Mouse (Mus musculus) megakaryocyte-erythroid progenitor cell, adult 5 weeks (primary cell): ENCODE measurements around the gene Slc6a5. TPM values are rescaled to one million over a fixed set of nuclear protein-coding genes. Genes with fewer than 3 reads are reported as not detected.

Experiments used
- polyA plus RNA-seq: library from polyadenylated mRNA; stranded (reverse); fragments of >175 nt; gene quantifications from 2 replicates; pipeline ENCODE4 v1.2.3, GENCODE M21; 2012

The Slc6a5 gene
- polyA plus RNA-seq = not detected in 2 replicates

DNA sequence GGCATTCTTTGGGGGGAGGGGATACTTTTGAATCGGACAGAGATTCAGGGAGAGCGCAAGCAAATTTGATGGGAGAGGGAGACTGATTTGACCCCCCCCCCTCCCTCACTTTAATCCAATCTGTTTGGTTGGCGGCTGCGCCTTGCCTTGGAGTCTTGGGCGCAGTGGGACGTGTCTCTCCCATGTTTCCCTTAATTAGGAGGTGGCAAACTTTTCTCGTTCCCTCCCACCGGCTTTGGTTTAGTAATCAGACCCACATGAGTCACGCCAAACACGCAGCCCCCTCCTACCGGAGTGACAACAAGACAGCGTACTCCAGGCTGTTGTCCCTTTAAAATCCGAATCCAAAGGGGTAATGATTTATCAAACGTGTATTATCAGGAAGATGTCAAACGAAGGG, at the start of gene Slc6a5:
Gene Slc6a5 (plus strand): TSS at position 297 of the 400 bp plus-strand sequence.

DNA sequence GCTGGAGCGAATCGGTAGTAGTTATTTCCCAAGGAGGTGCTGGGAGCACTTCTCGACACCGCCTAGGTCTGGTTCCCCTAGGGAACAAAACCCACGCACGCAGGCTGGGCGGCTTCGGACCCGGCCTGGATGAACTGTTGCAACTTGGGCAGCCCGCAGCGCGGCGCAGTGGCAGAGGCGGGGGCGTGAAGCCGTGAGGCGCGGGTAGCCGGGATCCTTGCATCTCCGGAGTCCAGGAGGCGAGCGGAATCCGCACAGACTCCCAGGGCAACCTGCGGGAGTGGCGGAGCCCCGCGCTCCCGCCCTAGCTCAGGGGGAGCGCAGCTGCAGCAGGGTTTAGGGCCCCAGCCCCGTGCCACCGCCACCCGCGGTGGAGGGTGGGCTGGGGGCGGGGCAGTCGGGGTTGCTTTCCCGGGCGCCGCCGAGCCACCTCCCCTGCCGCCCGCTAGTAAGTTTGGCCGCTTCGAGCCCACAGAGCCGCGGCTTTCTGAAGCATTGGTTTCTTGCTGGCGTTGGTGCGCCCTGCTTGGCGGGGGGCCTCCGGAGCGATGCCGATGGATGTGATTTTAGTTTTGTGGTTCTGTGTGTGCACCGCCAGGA, 65.0 kb downstream of the Slc6a5 start, which contains the start of gene Nell1:
Gene Nell1 (plus strand): TSS at position 24 of the 600 bp plus-strand sequence.

Other genes starting within 250 kb of the Slc6a5 start
- 4.9 and 6.0 TPM in 2 replicates for gene Htatip2, start 151.0 kb upstream of the Slc6a5 start, polyA plus RNA-seq
- gene Prmt3, start 131.8 kb upstream of the Slc6a5 start, polyA plus RNA-seq = 121 and 122 TPM in 2 replicates
- not detected in 2 replicates for gene Nell1, start 64.7 kb downstream of the Slc6a5 start, polyA plus RNA-seq